Mouse (Mus musculus) gastrocnemius, postnatal 14 days (tissue): ENCODE data around the gene Slc35b4. TPM values are rescaled to one million over a fixed set of nuclear protein-coding genes. Genes with fewer than 3 reads are reported as not detected.

Source experiments
- DNase-seq: peaks from one replicate; pipeline ENCODE4 v3.0.0; 2021; ENCODE audit warnings: mixed read lengths
- intact Hi-C: fragments of 180-260 bp; cut with DNase I; formaldehyde crosslinking; loops from one replicate; pipeline ENCODE4 v1.15.1; 2025; ENCODE audit warnings: low total_unique reads
- total RNA-seq, 2 experiments: library from RNA; stranded (reverse); gene quantifications; 2 replicates each; pipeline ENCODE4 v1.2.3; 2021

The Slc35b4 gene
- total RNA-seq, 2 experiments from 2014 or later: 7.0 to 10.6 TPM

DNA sequence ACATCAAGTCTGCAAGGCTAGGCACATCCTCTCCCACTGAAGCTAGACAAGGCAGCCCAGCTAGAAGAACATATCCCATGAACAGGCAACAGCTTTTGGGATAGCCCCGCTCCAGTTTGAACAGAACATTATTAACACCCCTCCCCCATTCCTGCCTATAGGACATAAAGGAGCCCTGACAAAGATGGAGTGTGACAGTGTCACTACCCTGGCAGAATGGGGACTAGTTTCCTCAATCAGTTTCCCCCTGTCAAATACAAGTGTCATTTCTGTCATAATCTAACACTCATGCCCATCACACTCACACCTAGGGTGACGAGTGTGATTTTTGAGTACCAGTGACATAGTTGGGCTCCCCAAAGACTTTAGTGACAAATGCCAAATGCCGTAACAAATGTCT is 28.9 kb downstream of the Slc35b4 start:
- intact Hi-C loops: no loop called here
- no peak for DNase-seq

DNA sequence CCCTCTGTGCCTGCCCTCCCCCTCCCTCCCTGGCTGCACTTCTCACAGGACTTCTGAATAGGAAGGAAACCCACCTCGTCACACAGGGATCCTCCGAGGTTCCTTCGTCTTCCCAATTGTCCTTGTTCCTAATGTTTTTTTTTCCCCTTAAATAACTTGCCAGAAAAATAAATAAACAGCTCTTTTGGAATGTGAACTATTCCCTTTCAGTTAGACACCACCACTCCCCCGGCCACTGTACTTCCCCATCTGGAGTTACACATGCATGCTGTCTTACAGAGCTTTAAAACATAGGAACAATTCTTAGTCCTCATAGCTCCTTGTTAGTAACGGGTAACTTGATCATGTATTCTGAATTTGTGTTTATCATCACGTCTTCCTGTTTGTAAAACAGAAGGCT is 30.9 kb downstream of the Slc35b4 start:
- intact Hi-C loops: no loop called here
- DNase-seq: no peak

GRCm38 (mm10) chr6:34142931-34143330 is 34.0 kb downstream of the Slc35b4 start:
- intact Hi-C loops: no loop called here
- no peak for DNase-seq

DNA sequence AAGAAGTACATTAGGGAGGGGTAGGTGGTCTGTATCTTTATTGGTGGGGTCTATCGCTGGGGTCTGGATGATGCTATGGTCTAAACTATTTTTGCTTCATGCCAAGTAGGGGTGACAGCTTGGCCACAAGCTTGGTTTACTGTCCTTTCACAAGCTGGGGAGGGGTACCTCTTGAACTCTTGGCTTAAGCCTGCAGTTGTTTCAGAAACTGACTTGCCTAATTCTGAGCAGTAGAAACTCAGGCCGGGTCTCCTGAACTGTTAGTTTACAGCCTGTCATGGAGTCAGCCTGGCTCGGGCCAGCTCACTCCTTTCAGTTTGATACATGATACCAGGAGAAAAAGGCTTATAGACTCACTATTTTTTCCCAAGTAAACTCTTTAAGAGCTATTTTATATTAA is 38.5 kb downstream of the Slc35b4 start:
- intact Hi-C loops: no loop called here
- DNase-seq: no peak

DNA sequence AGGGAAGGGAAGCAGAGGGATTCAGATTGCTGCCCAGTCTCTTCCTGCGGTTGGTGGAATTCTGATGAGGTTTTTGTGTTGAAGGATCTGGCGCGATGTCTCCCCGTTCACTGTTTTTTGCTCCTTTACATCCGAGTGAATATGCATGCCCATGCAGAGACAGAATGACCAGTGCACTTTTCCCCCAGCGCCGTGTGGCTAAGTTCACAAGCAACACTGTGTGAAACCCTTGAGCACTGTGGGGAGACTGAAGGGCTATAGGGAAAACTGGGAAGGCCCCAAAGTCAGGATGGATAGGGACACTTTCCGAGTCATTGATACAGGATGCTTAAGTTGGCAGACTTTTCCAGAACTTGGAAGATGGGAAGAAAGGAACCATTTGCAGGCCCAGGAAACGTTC is 44.5 kb downstream of the Slc35b4 start:
- no peak for DNase-seq
- intact Hi-C loops: no loop called here

- no peak for DNase-seq
- intact Hi-C loops: no loop called here
Measured at GRCm38 (mm10) chr6:34129261-34129660, 47.6 kb downstream of the Slc35b4 start.

- intact Hi-C loops: no loop called here
- no peak for DNase-seq
Measured at GRCm38 (mm10) chr6:34124401-34124800, 52.5 kb downstream of the Slc35b4 start.

DNA sequence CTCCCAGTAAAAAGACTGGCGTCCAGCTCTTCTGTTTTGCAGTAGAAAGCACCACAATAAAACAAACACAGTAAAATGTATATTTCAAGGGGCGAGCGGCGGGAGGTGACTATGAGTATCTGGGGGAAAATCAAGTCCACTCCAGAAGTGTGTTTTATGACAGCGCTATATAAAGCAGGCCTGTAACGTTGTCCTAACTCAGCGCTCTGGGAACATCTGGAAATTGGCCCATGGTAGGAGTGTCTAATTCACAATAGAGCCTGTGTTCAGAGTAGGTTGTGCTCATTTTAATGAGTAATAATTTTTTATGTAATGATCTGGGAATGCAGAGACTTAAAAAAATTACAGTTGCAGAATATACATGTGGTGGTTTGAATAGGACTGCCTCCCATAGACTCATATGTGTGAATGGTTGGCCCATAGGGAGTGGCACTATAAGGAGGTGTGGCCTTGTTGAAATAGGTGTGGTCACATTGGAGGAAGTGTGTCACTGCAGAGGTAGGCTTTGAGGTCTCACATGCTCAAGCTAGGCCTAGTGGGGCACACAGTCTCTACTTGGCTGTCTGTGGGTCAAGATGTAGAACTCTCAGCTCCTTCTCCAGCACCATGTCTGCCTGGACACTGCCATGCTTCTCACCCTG is 60.0 kb downstream of the Slc35b4 start:
- DNase-seq: no peak
- intact Hi-C loops: no loop called here

GRCm38 (mm10) chr6:34111406-34111805 is 65.5 kb downstream of the Slc35b4 start:
- intact Hi-C loops: no loop called here
- no peak for DNase-seq

GRCm38 (mm10) chr6:34110571-34110970 is 66.3 kb downstream of the Slc35b4 start:
- DNase-seq: no peak
- intact Hi-C loops: no loop called here

Other genes starting within 250 kb of the Slc35b4 start
- under 1 TPM; 0.02 to 0.04 TPM for gene Lrguk, start 147.7 kb downstream of the Slc35b4 start, total RNA-seq
- 100 to 1,000 TPM; 202 to 210 TPM for gene Akr1b3, start 140.4 kb upstream of the Slc35b4 start, total RNA-seq
- 1 to 10 TPM; 2.8 to 5.0 TPM for gene Akr1b8, start 177.0 kb upstream of the Slc35b4 start, total RNA-seq
- 10 to 100 TPM; 36.4 to 50.5 TPM for gene Akr1b10, start 207.1 kb upstream of the Slc35b4 start, total RNA-seq
- not detected for gene Akr1b7, start 235.2 kb upstream of the Slc35b4 start, total RNA-seq